Mouse (Mus musculus): ENCODE measurements at regions not wholly inside any gene's neighbourhood (a gene's known extent, or its start where the extent isn't known, plus 50 kb on each side); places are given as distances from the start of the nearest gene placed in this dataset.
A peak's percentile ranks its signal among the peaks of the same experiment; 100 is the strongest.

- DNase-seq (ENCODE audit: low spot score in 2 of 2), result no peak
Measured at GRCm38 (mm10) chr7:95688151-95689146, 482.6 kb upstream of the Tenm4 start.

DNA sequence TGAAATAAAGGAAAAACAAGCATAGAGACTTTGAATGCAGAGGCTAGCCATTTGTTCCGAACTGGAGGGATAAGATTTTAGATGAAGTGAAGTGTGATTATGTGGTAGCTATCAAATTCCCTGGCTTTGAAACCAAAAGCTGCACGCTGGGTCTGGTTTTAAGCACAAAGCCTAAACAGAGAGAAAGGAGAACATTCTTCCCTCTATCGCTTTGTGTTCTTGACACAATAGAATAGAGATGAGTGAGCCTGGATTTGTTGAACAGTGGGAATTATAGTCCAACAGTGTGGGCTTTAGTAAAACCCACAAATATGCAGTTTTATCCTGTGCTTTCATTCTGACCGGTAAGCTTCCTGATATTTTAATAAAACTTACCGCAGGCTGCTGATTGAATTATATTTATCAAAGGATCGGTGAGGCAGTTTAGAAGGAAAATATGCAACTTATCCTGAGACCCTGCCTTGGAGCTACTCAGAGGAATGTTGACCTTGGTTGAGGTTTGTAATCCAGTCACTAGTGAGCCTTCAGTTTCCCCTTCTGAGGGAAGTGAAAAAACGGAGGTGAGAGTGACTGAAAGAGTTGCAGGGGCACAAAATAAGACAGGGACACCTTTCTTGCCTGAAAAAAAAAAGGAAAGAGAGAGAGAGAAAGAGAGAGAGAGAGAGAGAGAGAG, 481.7 kb upstream of the Tenm4 start:
- no peak for DNase-seq (ENCODE audit: low spot score in 2 of 2)

GRCm38 (mm10) chr7:95699506-95699905, 471.5 kb upstream of the Tenm4 start:
- no peak for DNase-seq (ENCODE audit: low spot score in 2 of 2)

GRCm38 (mm10) chr7:95710088-95710487, 461.0 kb upstream of the Tenm4 start:
- no peak for DNase-seq (ENCODE audit: low spot score in 2 of 2)

DNA sequence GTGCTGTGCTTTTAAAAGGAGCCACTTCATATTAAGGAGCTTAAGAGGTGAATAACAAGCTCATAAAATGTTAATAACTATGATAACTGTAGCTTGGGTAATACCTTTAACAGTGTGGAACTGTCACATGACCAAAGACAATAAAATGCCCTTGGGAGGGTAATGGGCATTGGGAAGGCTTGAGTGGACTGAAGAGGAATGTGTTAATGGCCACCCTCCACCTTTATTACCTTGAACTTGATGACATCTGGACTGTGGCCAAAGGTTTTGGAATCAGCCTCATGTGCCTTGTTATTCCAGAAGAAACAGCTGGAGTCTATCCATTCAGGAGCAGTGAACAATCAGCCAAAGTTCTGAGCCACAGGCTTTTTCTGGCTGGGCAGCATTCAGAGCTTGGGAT, 451.0 kb upstream of the Tenm4 start:
- DNase-seq (ENCODE audit: low spot score in 2 of 2), result no peak

DNA sequence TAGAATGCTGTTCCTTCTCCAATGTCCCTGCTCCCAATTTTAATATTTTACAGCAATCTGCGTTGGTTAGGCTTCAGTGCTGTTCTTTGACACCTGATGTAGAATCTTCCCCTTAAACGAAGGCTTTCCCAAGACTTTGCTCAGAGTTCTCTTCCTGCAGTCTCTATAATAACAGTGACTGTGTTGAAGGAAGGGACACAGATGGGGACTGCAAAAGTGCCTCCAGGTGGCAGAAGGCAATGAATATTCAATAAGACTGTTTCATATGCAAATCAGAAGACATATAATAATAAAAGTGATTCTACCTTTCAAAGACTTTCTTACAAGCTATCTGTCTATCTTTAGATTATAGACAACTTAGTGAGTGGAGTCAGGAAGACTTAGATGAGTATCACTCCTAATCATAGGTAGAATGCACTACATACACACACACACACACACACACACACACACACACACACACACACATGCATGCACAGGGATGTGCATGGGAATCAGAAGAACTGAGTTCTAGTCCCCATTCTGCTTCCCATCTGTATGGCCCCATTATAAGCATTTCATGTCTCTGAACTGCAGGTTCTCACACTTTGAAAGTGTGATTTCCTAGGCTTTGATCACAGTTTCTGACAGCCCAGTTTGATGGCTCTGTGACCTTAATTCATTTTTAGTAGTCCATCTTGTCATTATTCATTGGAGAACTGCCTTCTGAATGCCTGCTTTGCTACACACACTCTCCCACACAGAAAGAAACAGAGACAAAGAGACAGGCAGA, 445.1 kb upstream of the Tenm4 start:
- peak in 1 of 2 experiments; percentile 20 for DNase-seq (ENCODE audit: low spot score in 2 of 2)

GRCm38 (mm10) chr7:95733807-95734206, 437.2 kb upstream of the Tenm4 start:
- no peak for DNase-seq (ENCODE audit: low spot score in 2 of 2)

- no peak for DNase-seq (ENCODE audit: low spot score in 2 of 2)
Measured at GRCm38 (mm10) chr7:95734587-95734986, 436.5 kb upstream of the Tenm4 start.

DNA sequence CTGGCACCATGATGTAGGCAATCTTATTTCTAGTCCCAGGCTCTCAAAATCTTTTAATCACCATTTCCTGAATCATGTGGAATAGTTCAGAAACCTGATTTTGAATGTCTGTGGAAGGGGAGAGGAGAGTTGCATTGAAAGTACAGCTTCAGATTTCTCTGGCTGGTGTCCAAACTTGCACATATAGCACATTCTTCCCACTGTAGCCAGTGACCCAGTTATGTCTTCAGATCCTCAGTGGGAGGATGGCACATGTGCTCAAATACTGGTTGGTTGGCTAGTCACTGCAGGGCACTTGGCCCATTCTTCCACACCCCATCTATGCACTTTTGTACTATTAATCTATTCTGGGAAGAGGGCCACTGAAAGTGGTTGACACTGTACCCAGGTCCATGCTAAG, 434.3 kb upstream of the Tenm4 start:
- peak in 1 of 2 experiments; percentile 59 for DNase-seq (ENCODE audit: low spot score in 2 of 2)

- no peak for DNase-seq (ENCODE audit: low spot score in 2 of 2)
Measured at GRCm38 (mm10) chr7:95738725-95739245, 432.3 kb upstream of the Tenm4 start.

GRCm38 (mm10) chr7:95739779-95740178, 431.3 kb upstream of the Tenm4 start:
- no peak for DNase-seq (ENCODE audit: low spot score in 2 of 2)

GRCm38 (mm10) chr7:95758375-95758774, 412.7 kb upstream of the Tenm4 start:
- no peak for DNase-seq (ENCODE audit: low spot score in 2 of 2)

DNA sequence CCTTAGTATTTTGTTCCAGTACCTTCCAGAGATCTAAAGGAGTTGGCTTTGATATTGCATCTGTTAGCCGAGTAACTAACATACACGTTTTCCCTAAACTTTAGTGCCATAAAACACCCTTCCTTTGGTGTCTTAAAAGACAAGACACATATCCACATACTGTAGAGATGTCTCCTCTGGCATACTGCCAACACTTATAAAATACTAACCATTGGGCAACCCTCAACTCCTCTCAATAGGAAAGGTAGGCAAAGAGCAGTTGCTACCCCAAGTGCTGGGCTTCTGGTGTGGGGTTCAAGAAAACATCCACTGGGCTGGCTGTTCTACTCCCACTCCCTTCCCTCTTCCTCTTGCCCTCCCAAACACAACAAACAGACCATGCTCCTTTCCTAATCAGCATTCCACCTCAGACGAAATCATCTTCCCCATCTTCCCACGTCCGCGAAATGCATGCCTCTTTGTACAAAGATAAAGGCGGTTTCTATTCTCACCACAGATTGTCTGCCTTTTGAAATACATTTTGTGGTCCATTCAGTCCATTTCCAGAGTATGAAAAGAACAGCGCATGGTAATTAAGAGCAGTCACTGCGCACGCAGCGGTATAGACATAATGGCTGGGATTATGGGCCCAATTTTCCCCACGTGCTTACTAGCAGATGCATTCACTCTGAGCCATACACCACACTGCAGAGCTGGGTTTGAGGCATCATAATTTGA, 409.9 kb upstream of the Tenm4 start:
- DNase-seq (ENCODE audit: low spot score in 2 of 2), result peak; percentile 41 to 68

DNA sequence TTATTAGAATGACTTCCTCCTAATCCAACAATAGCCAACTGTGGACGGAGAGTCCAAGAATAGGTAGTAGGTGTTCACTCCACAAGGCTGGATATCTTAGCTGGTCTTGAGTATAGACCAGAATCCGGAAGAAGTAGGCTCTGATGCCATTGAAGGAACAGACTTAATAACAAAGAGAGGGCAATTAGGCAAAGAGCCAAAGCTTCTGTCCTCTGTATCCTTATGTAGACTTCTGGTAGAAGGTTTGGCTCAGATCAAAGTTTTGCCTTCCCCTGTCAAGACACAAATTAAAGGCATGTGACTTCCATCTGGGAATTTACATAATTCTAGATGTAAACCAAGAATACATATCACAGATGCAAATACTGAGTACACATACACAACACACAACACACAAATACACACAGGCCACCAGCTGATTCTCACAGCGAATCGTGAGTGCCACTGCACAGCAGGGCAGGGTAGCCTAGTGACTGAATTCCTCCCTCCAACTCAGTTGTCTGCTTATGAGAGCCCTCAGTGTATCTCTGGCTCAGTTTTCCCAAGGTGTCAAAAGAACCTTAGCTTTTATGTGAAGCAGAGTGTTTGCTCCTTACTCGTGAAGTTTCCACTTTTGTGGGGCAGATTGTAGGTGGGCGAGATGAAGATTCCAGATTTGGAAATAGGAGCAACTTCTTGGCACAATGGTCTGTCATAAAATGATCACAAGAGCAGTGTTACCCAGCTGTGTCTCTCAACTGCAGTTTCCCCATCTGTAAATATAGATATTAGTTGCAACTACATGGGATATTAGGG, 404.5 kb upstream of the Tenm4 start:
- DNase-seq (ENCODE audit: low spot score in 2 of 2), result peak; percentile 52 to 91

DNA sequence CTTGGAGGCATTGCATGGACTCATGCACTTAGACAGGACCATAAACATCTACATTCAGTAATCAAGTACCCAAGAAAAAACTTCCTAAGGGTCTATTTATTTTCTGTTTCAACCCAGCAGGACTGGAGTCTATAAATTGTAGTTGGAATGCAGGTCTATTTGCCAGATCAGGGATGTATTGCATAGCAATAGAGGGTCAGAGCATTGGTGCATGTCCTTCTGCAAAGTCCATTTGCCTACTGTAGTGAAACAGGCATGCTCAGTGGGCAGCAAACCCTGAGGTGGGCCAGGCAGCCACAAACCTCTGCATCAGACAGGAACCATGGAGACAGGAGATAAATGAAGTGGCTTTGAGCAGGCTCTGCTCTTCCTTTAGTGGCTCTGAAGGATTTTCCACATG, 386.5 kb upstream of the Tenm4 start:
- DNase-seq (ENCODE audit: low spot score in 2 of 2), result no peak

DNA sequence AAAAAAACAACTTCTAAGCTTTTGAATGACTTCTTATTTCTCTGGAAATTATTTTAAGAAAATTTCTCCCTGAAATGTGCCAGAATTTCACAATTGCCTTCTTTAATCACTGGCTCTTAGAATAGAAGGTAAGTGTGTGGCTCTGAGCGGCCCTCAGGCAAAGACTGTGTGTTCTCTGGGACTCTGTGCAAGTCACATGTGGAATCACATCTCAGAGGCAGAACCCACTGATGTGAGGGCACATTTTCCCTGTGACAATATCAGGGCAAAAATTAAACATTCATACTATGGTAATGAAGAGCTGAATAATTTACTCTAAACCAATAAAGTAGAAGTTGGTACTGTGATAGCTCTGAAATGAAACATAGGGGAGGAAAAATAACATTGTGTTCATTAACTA, 383.5 kb upstream of the Tenm4 start:
- no peak for DNase-seq (ENCODE audit: low spot score in 2 of 2)

GRCm38 (mm10) chr7:95787951-95788350, 383.1 kb upstream of the Tenm4 start:
- DNase-seq (ENCODE audit: low spot score in 2 of 2), result no peak

DNA sequence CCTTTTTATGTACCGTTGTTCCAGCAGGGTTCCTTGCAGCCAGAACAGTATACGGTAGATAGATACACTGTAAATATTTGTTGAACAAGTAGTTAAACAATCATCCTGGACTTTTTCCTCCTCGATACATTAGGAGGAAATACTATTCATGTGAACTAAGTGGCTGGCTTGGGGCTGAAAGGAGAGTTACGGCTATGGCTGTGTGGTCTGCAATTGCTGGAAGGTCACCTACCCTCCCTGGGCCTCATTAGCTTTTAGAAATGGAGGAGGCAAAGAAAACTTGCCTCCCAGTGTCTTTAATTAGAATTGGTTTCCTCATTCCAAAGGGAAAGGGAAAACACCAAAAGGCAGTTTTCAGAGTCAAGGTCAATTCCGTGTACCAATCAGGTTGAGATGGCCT, 381.6 kb upstream of the Tenm4 start:
- DNase-seq (ENCODE audit: low spot score in 2 of 2), result no peak

- DNase-seq (ENCODE audit: low spot score in 2 of 2), result peak in 1 of 2 experiments; percentile 3
Measured at GRCm38 (mm10) chr7:95799022-95799421, 372.0 kb upstream of the Tenm4 start.

GRCm38 (mm10) chr7:95809626-95810025, 361.4 kb upstream of the Tenm4 start:
- DNase-seq (ENCODE audit: low spot score in 2 of 2), result no peak

All from frontal cortex, postnatal 36 days (tissue).